Mouse (Mus musculus): ENCODE measurements around the gene Cpeb3.
A peak's percentile ranks its signal among the peaks of the same experiment; 100 is the strongest.
"Not testable (repeated sequence)": the region's sequence is repeated elsewhere in the genome, so short reads cannot be mapped to it uniquely, and the experiment has no call there.

Cpeb3 gene

GRCm38 (mm10) chr19:37208176-37208755 lies at the start of gene Cpeb3:
TSS of gene Cpeb3 (minus strand) at chr19:37208601.
- DNase-seq (ENCODE audit: low spot score in 2 of 2) = peak; percentile 45 to 51

GRCm38 (mm10) chr19:37255321-37255720 lies 46.9 kb upstream of the Cpeb3 start:
- no peak for DNase-seq (ENCODE audit: low spot score in 2 of 2)

- no peak for DNase-seq (ENCODE audit: low spot score in 2 of 2)
Measured at GRCm38 (mm10) chr19:37252104-37252503, 43.7 kb upstream of the Cpeb3 start.

DNA sequence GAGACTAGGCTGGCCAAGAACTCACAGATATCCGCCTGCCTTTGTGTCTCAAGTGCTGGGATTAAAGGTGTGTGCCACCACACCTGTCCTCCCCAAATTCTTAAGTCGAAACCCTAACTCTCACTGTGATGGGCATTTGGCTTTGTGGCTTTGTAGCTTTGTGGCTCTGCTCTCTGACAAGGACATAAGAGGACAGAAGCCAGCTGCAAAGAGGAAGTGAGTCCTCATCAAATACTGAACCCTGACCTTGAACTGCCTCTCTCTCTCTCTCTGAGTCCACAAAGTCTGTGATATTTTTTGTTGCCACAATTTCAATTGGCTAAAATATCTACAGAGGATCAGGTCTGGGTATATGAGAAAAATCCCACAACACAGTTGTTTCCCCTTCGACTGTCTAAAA lies 39.8 kb upstream of the Cpeb3 start:
- no peak for DNase-seq (ENCODE audit: low spot score in 2 of 2)

DNA sequence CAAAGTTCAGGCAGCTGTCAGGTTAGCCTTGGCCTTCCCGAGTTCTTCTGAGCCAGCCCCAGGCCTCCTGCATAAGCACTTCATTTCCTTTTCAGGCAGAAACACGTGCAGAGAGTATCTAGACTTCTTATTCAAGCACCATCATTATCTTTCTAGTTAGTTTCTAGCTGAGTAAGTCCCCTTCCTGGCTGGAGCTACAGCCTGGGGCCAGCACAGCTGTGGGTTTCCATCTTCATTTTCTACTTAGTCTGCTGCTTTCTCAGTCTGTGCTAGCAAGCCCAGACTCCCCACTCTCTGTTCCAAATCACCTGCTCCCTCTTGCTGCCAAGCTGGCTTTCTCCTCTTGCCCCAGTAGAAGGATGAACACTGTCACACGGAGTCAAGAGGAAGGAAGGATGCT lies 38.5 kb upstream of the Cpeb3 start:
- no peak for DNase-seq (ENCODE audit: low spot score in 2 of 2)

DNA sequence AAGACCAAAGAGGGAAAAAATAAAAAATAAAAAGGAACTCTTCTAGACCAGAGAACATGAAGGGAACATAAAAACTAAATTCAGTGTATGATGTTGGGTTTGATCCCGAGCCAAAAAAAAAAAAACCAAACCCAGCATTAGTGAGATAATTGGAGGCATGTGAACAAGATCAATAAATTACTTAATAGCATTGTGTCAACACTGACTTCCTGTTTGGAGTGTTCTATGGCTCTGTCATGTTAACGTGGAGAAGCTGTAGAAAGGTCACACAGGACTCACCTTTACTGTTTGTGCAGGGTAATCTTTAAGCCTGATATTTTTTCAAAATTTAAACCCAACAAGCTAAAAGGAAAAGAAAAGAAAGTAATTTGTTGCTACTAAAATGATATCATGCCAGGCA lies 34.3 kb upstream of the Cpeb3 start:
- no peak for DNase-seq (ENCODE audit: low spot score in 2 of 2)

- DNase-seq (ENCODE audit: low spot score in 2 of 2) = no peak
Measured at GRCm38 (mm10) chr19:37241201-37241600, 32.8 kb upstream of the Cpeb3 start.

DNA sequence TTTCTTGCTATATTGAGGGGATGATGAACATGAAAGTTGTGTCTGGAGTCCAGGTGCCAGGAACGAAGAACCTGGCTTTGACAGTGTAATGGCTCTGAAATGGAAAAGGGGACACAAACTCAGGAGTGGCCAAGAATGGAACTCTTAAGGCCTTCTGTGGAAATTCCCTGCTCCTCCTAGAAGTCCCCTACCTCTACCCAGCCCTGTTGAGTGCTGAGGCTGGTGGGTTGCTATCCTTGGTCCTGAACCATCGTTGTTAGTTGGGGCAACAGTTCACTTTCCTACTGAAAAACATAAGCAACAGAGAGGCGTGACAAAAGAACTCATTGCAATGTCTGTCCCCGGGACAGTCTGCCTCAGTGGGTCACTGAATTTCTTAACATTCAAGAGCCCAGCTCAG lies 30.7 kb upstream of the Cpeb3 start:
- no peak for DNase-seq (ENCODE audit: low spot score in 2 of 2)

DNA sequence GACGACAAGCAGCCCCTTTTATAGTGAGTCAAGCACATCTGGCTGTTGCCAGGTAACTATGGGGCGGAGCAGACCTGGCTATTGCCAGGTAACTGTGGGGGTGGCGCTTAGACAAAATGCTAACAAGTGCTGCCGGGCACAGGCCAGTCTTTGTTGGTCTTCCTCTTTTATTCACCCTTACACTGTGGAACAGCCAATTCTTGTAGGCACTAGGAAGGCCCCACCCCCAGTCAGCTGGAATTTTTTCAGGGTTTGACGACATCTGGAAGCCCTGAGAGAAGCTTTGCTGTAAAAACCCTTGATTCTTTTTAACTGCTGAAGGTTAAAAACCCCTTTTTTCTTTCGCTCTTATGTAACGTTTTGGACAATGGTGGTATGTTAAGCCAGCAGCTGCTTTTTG lies 30.2 kb upstream of the Cpeb3 start:
- no peak for DNase-seq (ENCODE audit: low spot score in 2 of 2)

DNA sequence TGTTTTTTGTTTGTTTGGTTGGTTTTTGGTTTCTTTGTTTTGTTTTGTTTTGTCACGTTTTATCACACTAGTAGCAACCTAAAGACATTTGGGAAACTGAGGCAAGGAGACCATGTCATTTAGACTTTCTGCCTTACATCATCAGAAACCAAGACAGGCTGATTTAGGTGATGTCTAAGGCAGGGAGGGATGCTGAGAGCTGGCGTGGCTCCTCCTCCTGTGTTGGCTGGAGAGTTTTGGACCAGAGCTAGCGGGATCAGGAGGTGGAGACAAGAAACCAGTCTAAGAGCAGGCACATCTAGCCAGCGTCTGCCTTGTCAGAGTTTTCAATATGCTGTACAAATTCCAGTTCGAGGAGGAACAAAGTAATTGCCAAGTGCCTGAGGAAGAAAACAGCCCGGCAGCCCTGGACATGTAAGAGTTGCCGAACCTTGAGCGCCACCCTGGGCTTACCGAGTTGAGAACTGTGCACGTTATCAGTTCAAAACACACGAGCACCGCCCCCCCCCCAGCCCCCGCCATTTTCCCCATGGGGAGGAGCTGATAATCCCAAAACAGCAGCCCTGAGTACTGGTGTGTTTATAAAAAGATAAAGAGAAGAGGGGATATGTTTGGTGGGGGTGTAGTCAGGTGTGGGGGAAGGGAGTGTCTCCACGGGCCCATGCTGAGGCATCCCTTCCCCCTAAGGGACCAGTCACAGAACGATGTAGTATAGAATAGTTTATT lies 29.5 kb upstream of the Cpeb3 start:
- DNase-seq (ENCODE audit: low spot score in 2 of 2) = no peak

DNA sequence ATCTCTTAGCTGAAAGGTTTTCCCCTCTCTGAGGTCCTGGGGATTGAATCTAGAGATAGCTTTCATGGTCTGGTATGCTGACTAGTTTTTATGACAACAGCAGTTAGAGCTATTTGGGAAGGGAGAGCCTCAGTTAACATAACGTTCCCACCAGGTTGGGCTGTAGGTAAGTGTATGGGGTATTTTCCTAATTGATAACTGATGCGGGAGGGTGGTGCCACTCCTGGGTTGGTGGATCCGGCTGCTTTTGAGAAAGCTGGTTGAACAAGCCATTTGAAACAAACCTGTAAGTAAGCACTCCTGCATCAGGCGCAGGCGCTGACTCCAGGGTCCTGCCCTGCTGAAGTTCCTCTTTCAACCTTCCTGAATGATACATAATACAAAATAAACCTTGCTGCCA lies 28.9 kb upstream of the Cpeb3 start:
- DNase-seq (ENCODE audit: low spot score in 2 of 2) = no peak

DNA sequence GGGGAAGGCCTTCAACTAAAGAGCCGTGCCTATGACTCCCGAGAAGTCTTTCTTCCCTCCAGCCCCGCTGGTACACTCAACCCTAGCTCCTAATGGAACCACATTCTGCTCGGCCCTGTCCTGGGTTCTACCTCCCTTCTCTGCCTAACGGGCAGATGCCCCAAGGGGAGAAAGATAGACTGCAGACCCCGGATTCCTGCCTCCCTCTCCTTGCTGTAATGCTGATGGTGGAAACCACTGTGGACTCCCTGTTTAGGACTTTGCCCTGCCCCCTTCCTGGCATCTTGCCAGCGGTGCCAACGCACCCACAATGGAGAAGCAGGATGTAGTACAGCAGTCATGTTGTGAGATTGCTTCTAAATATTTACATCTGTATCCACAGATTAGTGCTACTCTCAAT lies 27.4 kb upstream of the Cpeb3 start:
- no peak for DNase-seq (ENCODE audit: low spot score in 2 of 2)

- no peak for DNase-seq (ENCODE audit: low spot score in 2 of 2)
Measured at GRCm38 (mm10) chr19:37233561-37234539, 25.4 kb upstream of the Cpeb3 start.

DNA sequence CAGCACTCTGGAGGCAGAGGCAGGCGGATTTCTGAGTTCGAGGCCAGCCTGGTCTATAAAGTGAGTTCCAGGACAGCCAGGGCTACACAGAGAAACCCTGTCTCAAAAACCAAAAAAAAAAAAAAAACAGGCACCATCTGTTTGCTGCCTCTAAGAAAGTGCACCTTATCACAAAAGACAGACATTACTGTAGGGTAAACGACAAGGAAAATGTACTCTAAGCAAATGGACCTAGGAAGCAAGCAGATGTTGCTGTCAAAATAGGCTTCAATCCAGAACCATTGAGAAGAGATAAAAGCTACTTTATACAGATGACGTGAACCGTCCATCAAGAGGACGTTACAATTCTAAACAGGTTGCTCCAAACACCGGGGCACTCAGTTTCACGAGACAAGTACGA lies 24.2 kb upstream of the Cpeb3 start:
- not testable (repeated sequence) for DNase-seq (ENCODE audit: low spot score in 2 of 2)

DNA sequence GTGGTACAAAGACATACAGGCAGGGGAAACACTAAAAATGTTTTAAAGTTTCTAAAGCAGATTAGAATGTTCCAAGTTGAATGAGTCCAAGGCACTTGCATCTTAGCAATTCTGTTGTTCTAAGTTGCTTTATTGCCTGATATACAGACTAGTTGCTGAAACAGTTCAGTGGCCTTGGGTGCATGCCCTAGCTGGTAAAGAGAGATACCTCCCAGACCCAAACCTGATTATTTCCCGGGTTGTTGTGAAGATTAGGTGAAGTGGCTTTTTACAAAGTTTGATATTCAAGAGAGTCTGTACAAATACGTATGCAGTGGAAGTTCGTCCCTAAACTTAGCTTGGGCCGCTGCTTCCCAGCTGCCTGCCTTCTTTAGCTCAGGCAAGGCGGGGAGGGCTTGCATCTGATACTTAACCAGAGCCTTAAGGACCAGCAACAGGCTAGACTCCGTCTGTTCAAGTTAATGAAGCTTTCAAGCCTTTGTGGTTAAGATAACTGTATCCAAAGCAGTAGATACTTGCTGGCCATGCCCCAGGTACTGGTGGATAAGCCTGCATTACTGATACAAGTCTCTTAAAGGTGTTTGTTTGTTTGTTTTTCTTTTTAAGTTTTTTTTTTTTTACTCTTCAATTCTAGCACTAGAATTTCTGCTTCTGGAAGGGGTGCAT lies 16.9 kb upstream of the Cpeb3 start:
- no peak for DNase-seq (ENCODE audit: low spot score in 2 of 2)

GRCm38 (mm10) chr19:37214711-37215110 lies 6.3 kb upstream of the Cpeb3 start:
- no peak for DNase-seq (ENCODE audit: low spot score in 2 of 2)

DNA sequence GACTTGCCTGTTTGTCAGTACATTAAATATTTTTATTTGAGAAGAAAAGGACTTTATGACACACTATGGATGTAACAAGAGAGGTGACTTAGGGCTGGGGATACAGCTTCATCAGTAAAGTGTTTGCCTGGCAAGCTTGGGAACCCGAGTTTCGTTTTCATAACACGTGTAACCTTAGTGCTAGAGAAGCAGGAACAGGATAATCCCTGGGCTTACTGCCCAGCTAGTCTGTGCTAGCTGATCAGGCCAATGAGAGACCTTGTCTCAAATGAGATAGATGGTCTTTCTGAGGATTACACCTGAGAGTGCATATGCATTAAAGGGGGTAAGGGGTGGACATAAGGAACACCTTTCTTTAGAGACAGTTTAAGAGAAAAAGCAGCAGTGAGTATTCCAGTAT lies 3.0 kb upstream of the Cpeb3 start:
- DNase-seq (ENCODE audit: low spot score in 2 of 2) = no peak

- no peak for DNase-seq (ENCODE audit: low spot score in 2 of 2)
Measured at GRCm38 (mm10) chr19:37210457-37210856, 2.1 kb upstream of the Cpeb3 start.

DNA sequence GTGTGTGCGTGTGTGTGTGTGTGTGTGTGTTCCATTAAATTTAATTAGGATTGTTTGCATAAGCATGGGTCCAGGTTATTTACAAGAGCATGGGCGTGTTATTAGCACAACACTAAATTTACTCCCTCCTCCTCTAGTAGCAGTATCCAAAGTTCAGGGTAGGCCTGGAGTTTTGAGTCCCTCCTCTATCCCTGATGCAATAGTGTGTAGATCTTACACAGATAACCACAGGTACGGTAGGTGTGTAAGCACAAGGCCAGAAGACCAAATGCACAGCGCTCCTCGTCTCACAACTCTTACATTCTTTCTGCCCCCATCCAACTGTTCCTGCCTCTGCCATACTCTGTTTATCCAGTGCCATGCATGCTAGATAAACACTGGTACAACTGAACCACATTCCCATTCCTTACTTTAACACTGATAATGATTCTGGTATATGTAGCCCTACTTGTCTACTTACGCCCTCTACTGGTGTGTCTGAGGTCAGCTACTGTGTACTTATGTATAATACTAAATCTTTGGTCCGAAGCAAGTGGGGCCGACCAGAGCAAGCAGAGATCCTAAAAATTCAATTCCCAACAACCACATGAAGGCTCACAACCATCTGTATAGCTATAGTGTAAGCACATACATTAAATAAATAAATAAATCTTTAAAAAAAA lies 1.2 kb upstream of the Cpeb3 start:
- no peak for DNase-seq (ENCODE audit: low spot score in 2 of 2)

DNA sequence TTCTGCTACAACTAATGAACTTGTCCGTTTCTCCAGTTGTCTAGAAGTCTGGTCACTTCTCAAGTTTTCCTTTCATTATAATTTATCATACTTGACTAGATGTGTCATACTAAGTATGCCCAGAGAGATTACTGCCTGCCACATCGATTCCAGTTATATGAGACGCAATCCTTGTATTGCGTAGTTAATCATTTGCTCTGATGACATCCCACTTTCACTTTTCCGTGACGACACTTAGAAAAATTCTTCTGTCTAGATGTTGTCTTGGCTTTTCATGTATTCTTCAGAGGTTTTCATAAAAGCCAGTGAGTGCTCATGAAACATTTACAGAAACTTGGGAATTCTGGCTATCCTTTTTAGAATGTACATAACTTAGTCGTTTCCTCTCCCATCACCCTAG lies 585 bp upstream of the Cpeb3 start:
- DNase-seq (ENCODE audit: low spot score in 2 of 2) = no peak
